Mouse (Mus musculus) forebrain, embryonic 15.5 days (tissue): ENCODE data around the gene Cdc42ep2. TPM values are rescaled to one million over a fixed set of nuclear protein-coding genes. Genes with fewer than 3 reads are reported as not detected.

Experiments
- ATAC-seq: fragments of 200-750 bp; cut with Nextera tagmentation; replicated peaks from 2 replicates; pipeline ENCODE4 v1.8.0; 2017; ENCODE audit warnings: mild to moderate bottlenecking, moderate TSS enrichment, moderate library complexity
- H3K27ac ChIP-seq: fragments of 300-500 bp; sonication (generic); replicated peaks from 2 replicates; pipeline ENCODE4 v1.5.1; 2015; ENCODE audit warnings: mild to moderate bottlenecking, inconsistent platforms
- H3K27me3 ChIP-seq: fragments of 300-500 bp; sonication (generic); 2 replicates; pipeline ENCODE4 v1.6.1; 2015; ENCODE audit warnings: inconsistent platforms
- H3K36me3 ChIP-seq: fragments of 300-500 bp; sonication (generic); 2 replicates; pipeline ENCODE4 v1.6.1; 2015; ENCODE audit warnings: mild to moderate bottlenecking, inconsistent platforms
- H3K4me1 ChIP-seq: fragments of 300-500 bp; sonication (generic); 2 replicates; pipeline ENCODE4 v1.6.1; 2015; ENCODE audit warnings: inconsistent platforms
- H3K4me2 ChIP-seq: fragments of 300-500 bp; sonication (generic); replicated peaks from 2 replicates; pipeline ENCODE4 v1.6.1; 2015; ENCODE audit warnings: mild to moderate bottlenecking, inconsistent platforms
- H3K4me3 ChIP-seq: fragments of 300-500 bp; sonication (generic); 2 replicates; pipeline ENCODE4 v1.5.1; 2015; ENCODE audit warnings: mild to moderate bottlenecking, inconsistent platforms
- H3K9ac ChIP-seq: fragments of 300-500 bp; sonication (generic); replicated peaks from 2 replicates; pipeline ENCODE4 v1.6.1; 2015; ENCODE audit warnings: mild to moderate bottlenecking, inconsistent platforms
- H3K9me3 ChIP-seq: fragments of 300-500 bp; sonication (generic); 2 replicates; pipeline ENCODE4 v1.6.1; 2016; ENCODE audit warnings: inconsistent platforms
- WGBS: fragments of 180-500 bp; shearing (Covaris S2); methylation state at CpG from one replicate; pipeline ENCODE4 v1.1.7; 2015; ENCODE audit warnings: mixed read lengths; 5-methylcytosine and 5-hydroxymethylcytosine counted together
- polyA plus RNA-seq: library from polyadenylated mRNA; unstranded; fragments of >200 nt; fragmentation: Nextera tagmentation; extraction: Ambion mirVana; gene quantifications from 2 replicates; pipeline ENCODE4 v1.2.1, GENCODE M21; 2015

The Cdc42ep2 gene
- polyA plus RNA-seq, 1 experiment from 2014 or later, result 10.1 TPM

- Histone ChIP-seq H3K9ac (no peak overlapping the region), H3K4me2 (no peak overlapping the region), H3K4me1 (no peaks in the 10 kb centered on the region), H3K27ac (no peak overlapping the region), H3K36me3 (peaks cover 27% of the 10 kb centered on the region; the same call in 1 of the 2 replicates), H3K9me3 (no peaks in the 10 kb centered on the region), H3K27me3 (no peaks in the 10 kb centered on the region), H3K4me3 (no peak overlapping the region)
- no peak for ATAC-seq
- 91% methylated on average over 22 of the region's 22 CpGs for WGBS
Observed at GRCm38 (mm10) chr19:5954031-5954710, 29.6 kb upstream of the Cdc42ep2 start.

- WGBS, result 93% methylated on average over 19 of the region's 19 CpGs
- ATAC-seq, result no peak
- no peaks in the 10 kb centered on the region for H3K27me3 ChIP-seq
- H3K27ac ChIP-seq, result no peak overlapping the region
- H3K36me3 ChIP-seq, result peaks cover 19% of the 10 kb centered on the region; the same call in 1 of the 2 replicates
- no peak overlapping the region for H3K4me3 ChIP-seq
- no peak overlapping the region for H3K4me2 ChIP-seq
- H3K9me3 ChIP-seq, result no peaks in the 10 kb centered on the region
- H3K4me1 ChIP-seq, result no peaks in the 10 kb centered on the region
- no peak overlapping the region for H3K9ac ChIP-seq
Observed at GRCm38 (mm10) chr19:5953201-5953770, 28.7 kb upstream of the Cdc42ep2 start.

- no peaks in the 10 kb centered on the region for H3K27me3 ChIP-seq
- no peak for ATAC-seq
- WGBS, result 89% methylated on average over 13 of the region's 13 CpGs
- peaks cover 16% of the 10 kb centered on the region; the same call in 1 of the 2 replicates for H3K36me3 ChIP-seq
- H3K4me1 ChIP-seq, result no peaks in the 10 kb centered on the region
- H3K4me3 ChIP-seq, result no peak overlapping the region
- H3K9me3 ChIP-seq, result no peaks in the 10 kb centered on the region
- H3K27ac ChIP-seq, result no peak overlapping the region
- no peak overlapping the region for H3K4me2 ChIP-seq
- no peak overlapping the region for H3K9ac ChIP-seq
Observed at GRCm38 (mm10) chr19:5952071-5952691, 27.6 kb upstream of the Cdc42ep2 start.

GRCm38 (mm10) chr19:5951631-5952030 lies 27.0 kb upstream of the Cdc42ep2 start:
- no peak for ATAC-seq
- 92% methylated on average over 16 of the region's 16 CpGs for WGBS

GRCm38 (mm10) chr19:5950218-5950617 lies 25.6 kb upstream of the Cdc42ep2 start:
- 95% methylated on average over 11 of the region's 11 CpGs for WGBS
- no peaks in the 10 kb centered on the region for H3K27me3 ChIP-seq
- H3K4me3 ChIP-seq, result no peak overlapping the region
- H3K9ac ChIP-seq, result no peak overlapping the region
- H3K9me3 ChIP-seq, result no peaks in the 10 kb centered on the region
- ATAC-seq, result no peak
- no peak overlapping the region for H3K4me2 ChIP-seq
- peaks cover 16% of the 10 kb centered on the region; the same call in 1 of the 2 replicates for H3K36me3 ChIP-seq
- no peaks in the 10 kb centered on the region for H3K4me1 ChIP-seq
- no peak overlapping the region for H3K27ac ChIP-seq

More at GRCm38 (mm10) chr19:5951631-5952030, 27.0 kb upstream of the Cdc42ep2 start:
- Histone ChIP-seq H3K4me1 (no peaks in the 10 kb centered on the region), H3K27ac (no peak overlapping the region), H3K4me3 (no peak overlapping the region), H3K9me3 (no peaks in the 10 kb centered on the region), H3K4me2 (no peak overlapping the region), H3K27me3 (no peaks in the 10 kb centered on the region), H3K9ac (no peak overlapping the region), H3K36me3 (peaks cover 16% of the 10 kb centered on the region; the same call in 1 of the 2 replicates)

- no peak for ATAC-seq
- Histone ChIP-seq H3K9ac (no peak overlapping the region), H3K27ac (no peak overlapping the region), H3K4me3 (no peak overlapping the region), H3K4me1 (no peaks in the 10 kb centered on the region), H3K4me2 (no peak overlapping the region), H3K27me3 (no peaks in the 10 kb centered on the region), H3K36me3 (peaks cover 9% of the 10 kb centered on the region; the same call in 1 of the 2 replicates), H3K9me3 (no peaks in the 10 kb centered on the region)
- WGBS, result 87% methylated on average over 8 of the region's 8 CpGs
Observed at GRCm38 (mm10) chr19:5945891-5946290, 21.3 kb upstream of the Cdc42ep2 start.

- H3K27me3 ChIP-seq, result no peaks in the 10 kb centered on the region
- no peak overlapping the region for H3K27ac ChIP-seq
- no peak overlapping the region for H3K9ac ChIP-seq
- H3K4me3 ChIP-seq, result no peak overlapping the region
- peaks cover 8% of the 10 kb centered on the region for H3K4me1 ChIP-seq
- no peak for ATAC-seq
- peaks cover 2% of the 10 kb centered on the region; the same call in 1 of the 2 replicates for H3K36me3 ChIP-seq
- no peak overlapping the region for H3K4me2 ChIP-seq
- WGBS, result 87% methylated on average over 7 of the region's 7 CpGs
- no peaks in the 10 kb centered on the region for H3K9me3 ChIP-seq
Observed at GRCm38 (mm10) chr19:5945027-5945426, 20.4 kb upstream of the Cdc42ep2 start.

GRCm38 (mm10) chr19:5944145-5944544 lies 19.5 kb upstream of the Cdc42ep2 start:
- no peak for ATAC-seq
- Histone ChIP-seq H3K36me3 (no peaks in the 10 kb centered on the region), H3K27me3 (no peaks in the 10 kb centered on the region), H3K4me3 (no peak overlapping the region), H3K27ac (no peak overlapping the region), H3K4me2 (no peak overlapping the region), H3K9ac (no peak overlapping the region), H3K9me3 (no peaks in the 10 kb centered on the region), H3K4me1 (peaks cover 15% of the 10 kb centered on the region)
- WGBS, result 82% methylated on average over 8 of the region's 8 CpGs

- H3K27me3 ChIP-seq, result no peaks in the 10 kb centered on the region
- no peak overlapping the region for H3K4me2 ChIP-seq
- ATAC-seq, result no peak
- no peak overlapping the region for H3K9ac ChIP-seq
- 92% methylated on average over 15 of the region's 15 CpGs for WGBS
- no peaks in the 10 kb centered on the region for H3K9me3 ChIP-seq
- H3K27ac ChIP-seq, result no peak overlapping the region
- H3K4me1 ChIP-seq, result peaks cover 15% of the 10 kb centered on the region
- no peak overlapping the region for H3K4me3 ChIP-seq
- H3K36me3 ChIP-seq, result no peaks in the 10 kb centered on the region
Observed at GRCm38 (mm10) chr19:5943404-5943803, 18.8 kb upstream of the Cdc42ep2 start.

- WGBS, result 93% methylated on average over 7 of the region's 7 CpGs
- no peaks in the 10 kb centered on the region for H3K36me3 ChIP-seq
- no peak overlapping the region for H3K9ac ChIP-seq
Observed at GRCm38 (mm10) chr19:5942581-5942980, 18.0 kb upstream of the Cdc42ep2 start.

GRCm38 (mm10) chr19:5940656-5941055 lies 16.0 kb upstream of the Cdc42ep2 start:
- Histone ChIP-seq H3K36me3 (no peaks in the 10 kb centered on the region), H3K27me3 (no peaks in the 10 kb centered on the region), H3K4me1 (peaks cover 25% of the 10 kb centered on the region), H3K9ac (no peak overlapping the region), H3K9me3 (no peaks in the 10 kb centered on the region), H3K27ac (peak overlapping the region; percentile 68), H3K4me3 (no peak overlapping the region), H3K4me2 (no peak overlapping the region)
- ATAC-seq, result no peak
- WGBS, result 90% methylated on average over 10 of the region's 10 CpGs

More at GRCm38 (mm10) chr19:5942581-5942980, 18.0 kb upstream of the Cdc42ep2 start:
- H3K4me3 ChIP-seq, result no peak overlapping the region
- H3K9me3 ChIP-seq, result no peaks in the 10 kb centered on the region
- ATAC-seq, result no peak
- H3K4me2 ChIP-seq, result no peak overlapping the region
- H3K27ac ChIP-seq, result no peak overlapping the region
- peaks cover 21% of the 10 kb centered on the region for H3K4me1 ChIP-seq
- H3K27me3 ChIP-seq, result no peaks in the 10 kb centered on the region

- no peak overlapping the region for H3K4me3 ChIP-seq
- H3K4me1 ChIP-seq, result peaks cover 25% of the 10 kb centered on the region
- no peaks in the 10 kb centered on the region for H3K36me3 ChIP-seq
- no peaks in the 10 kb centered on the region for H3K9me3 ChIP-seq
- H3K27ac ChIP-seq, result peak overlapping the region; percentile 68
- 0 out of 2 replicates have a peak, but pooled peaks have one; percentile 35 for ATAC-seq
- H3K27me3 ChIP-seq, result no peaks in the 10 kb centered on the region
- H3K9ac ChIP-seq, result no peak overlapping the region
- H3K4me2 ChIP-seq, result no peak overlapping the region
- WGBS, result 51% methylated on average over 4 of the region's 4 CpGs
Observed at GRCm38 (mm10) chr19:5940173-5940572, 15.6 kb upstream of the Cdc42ep2 start.
